Mouse (Mus musculus): ENCODE measurements at regions not wholly inside any gene's neighbourhood (a gene's known extent, or its start where the extent isn't known, plus 50 kb on each side); places are given as distances from the start of the nearest gene placed in this dataset.

- no peaks in the 10 kb centered on the region for H3K36me3 ChIP-seq (ENCODE audit: control insufficient read depth, insufficient read depth, low read length)
- H3K4me1 ChIP-seq (ENCODE audit: control insufficient read depth, insufficient read depth, insufficient read length): no peaks in the 10 kb centered on the region
- TF ChIP-seq CTCF (IDR thresholded peaks at IDR 0.05; ENCODE audit: extremely low read depth, insufficient read depth, insufficient read length, insufficient replicate concordance) (no peak), POLR2A (IDR thresholded peaks at IDR 0.05; ENCODE audit: low read depth, low read length) (no peak)
- H3K27ac ChIP-seq (ENCODE audit: insufficient read depth, low read length): no peak overlapping the region
- H3K27me3 ChIP-seq (ENCODE audit: control insufficient read depth, insufficient read depth, low read length): no peaks in the 10 kb centered on the region
- no peak overlapping the region for H3K4me3 ChIP-seq (ENCODE audit: extremely low read depth, insufficient read depth, insufficient read length)
- no peak for DNase-seq (ENCODE audit: low read depth in 1 of 2, low spot score in 2 of 2)
These were observed 114.7 kb upstream of the Jag1 start for GRCm38 (mm10) chr2:137231161-137231560.

- WGBS: 67% methylated on average over 1 of the region's 1 CpGs
- no peak for TF ChIP-seq CTCF (IDR thresholded peaks at IDR 0.05; ENCODE audit: extremely low read depth, insufficient read depth, insufficient read length, insufficient replicate concordance)
- TF ChIP-seq POLR2A (IDR thresholded peaks at IDR 0.05; ENCODE audit: low read depth, low read length): no peak
- no peak for DNase-seq (ENCODE audit: low read depth in 1 of 2, low spot score in 2 of 2)
- no peaks in the 10 kb centered on the region for H3K27me3 ChIP-seq (ENCODE audit: control insufficient read depth, insufficient read depth, low read length)
- H3K4me1 ChIP-seq (ENCODE audit: control insufficient read depth, insufficient read depth, insufficient read length): no peaks in the 10 kb centered on the region
- H3K27ac ChIP-seq (ENCODE audit: insufficient read depth, low read length): no peak overlapping the region
- no peak overlapping the region for H3K4me3 ChIP-seq (ENCODE audit: extremely low read depth, insufficient read depth, insufficient read length)
- H3K36me3 ChIP-seq (ENCODE audit: control insufficient read depth, insufficient read depth, low read length): no peaks in the 10 kb centered on the region
These were observed 113.1 kb upstream of the Jag1 start for GRCm38 (mm10) chr2:137229422-137230069.

GRCm38 (mm10) chr2:137227495-137227894 is 111.1 kb upstream of the Jag1 start:
- 83% methylated on average over 4 of the region's 4 CpGs for WGBS
- H3K4me3 ChIP-seq (ENCODE audit: extremely low read depth, insufficient read depth, insufficient read length): no peak overlapping the region
- H3K27me3 ChIP-seq (ENCODE audit: control insufficient read depth, insufficient read depth, low read length): no peaks in the 10 kb centered on the region
- H3K27ac ChIP-seq (ENCODE audit: insufficient read depth, low read length): no peak overlapping the region
- H3K36me3 ChIP-seq (ENCODE audit: control insufficient read depth, insufficient read depth, low read length): no peaks in the 10 kb centered on the region
- H3K4me1 ChIP-seq (ENCODE audit: control insufficient read depth, insufficient read depth, insufficient read length): no peaks in the 10 kb centered on the region
- TF ChIP-seq CTCF (IDR thresholded peaks at IDR 0.05; ENCODE audit: extremely low read depth, insufficient read depth, insufficient read length, insufficient replicate concordance) (no peak), POLR2A (IDR thresholded peaks at IDR 0.05; ENCODE audit: low read depth, low read length) (no peak)
- no peak for DNase-seq (ENCODE audit: low read depth in 1 of 2, low spot score in 2 of 2)

- TF ChIP-seq CTCF (IDR thresholded peaks at IDR 0.05; ENCODE audit: extremely low read depth, insufficient read depth, insufficient read length, insufficient replicate concordance) (no peak), POLR2A (IDR thresholded peaks at IDR 0.05; ENCODE audit: low read depth, low read length) (no peak)
- Histone ChIP-seq H3K36me3 (ENCODE audit: control insufficient read depth, insufficient read depth, low read length) (no peaks in the 10 kb centered on the region), H3K4me1 (ENCODE audit: control insufficient read depth, insufficient read depth, insufficient read length) (no peaks in the 10 kb centered on the region), H3K27ac (ENCODE audit: insufficient read depth, low read length) (no peak overlapping the region), H3K27me3 (ENCODE audit: control insufficient read depth, insufficient read depth, low read length) (no peaks in the 10 kb centered on the region), H3K4me3 (ENCODE audit: extremely low read depth, insufficient read depth, insufficient read length) (no peak overlapping the region)
- no peak for DNase-seq (ENCODE audit: low read depth in 1 of 2, low spot score in 2 of 2)
- WGBS: 69% methylated on average over 10 of the region's 10 CpGs
These were observed 108.5 kb upstream of the Jag1 start for GRCm38 (mm10) chr2:137224702-137225552.

GRCm38 (mm10) chr2:137215697-137216096 is 99.3 kb upstream of the Jag1 start:
- Histone ChIP-seq H3K27me3 (ENCODE audit: control insufficient read depth, insufficient read depth, low read length) (no peaks in the 10 kb centered on the region), H3K4me1 (ENCODE audit: control insufficient read depth, insufficient read depth, insufficient read length) (no peaks in the 10 kb centered on the region), H3K36me3 (ENCODE audit: control insufficient read depth, insufficient read depth, low read length) (no peaks in the 10 kb centered on the region), H3K27ac (ENCODE audit: insufficient read depth, low read length) (no peak overlapping the region), H3K4me3 (ENCODE audit: extremely low read depth, insufficient read depth, insufficient read length) (no peak overlapping the region)
- TF ChIP-seq CTCF (IDR thresholded peaks at IDR 0.05; ENCODE audit: extremely low read depth, insufficient read depth, insufficient read length, insufficient replicate concordance) (no peak), POLR2A (IDR thresholded peaks at IDR 0.05; ENCODE audit: low read depth, low read length) (no peak)
- 77% methylated on average over 7 of the region's 7 CpGs for WGBS
- DNase-seq (ENCODE audit: low read depth in 1 of 2, low spot score in 2 of 2): no peak

GRCm38 (mm10) chr2:137207846-137208245 is 91.4 kb upstream of the Jag1 start:
- Histone ChIP-seq H3K4me1 (ENCODE audit: control insufficient read depth, insufficient read depth, insufficient read length) (no peaks in the 10 kb centered on the region), H3K4me3 (ENCODE audit: extremely low read depth, insufficient read depth, insufficient read length) (no peak overlapping the region), H3K27ac (ENCODE audit: insufficient read depth, low read length) (no peak overlapping the region), H3K36me3 (ENCODE audit: control insufficient read depth, insufficient read depth, low read length) (no peaks in the 10 kb centered on the region), H3K27me3 (ENCODE audit: control insufficient read depth, insufficient read depth, low read length) (no peaks in the 10 kb centered on the region)
- WGBS: 77% methylated on average over 2 of the region's 2 CpGs
- no peak for TF ChIP-seq POLR2A (IDR thresholded peaks at IDR 0.05; ENCODE audit: low read depth, low read length)
- TF ChIP-seq CTCF (IDR thresholded peaks at IDR 0.05; ENCODE audit: extremely low read depth, insufficient read depth, insufficient read length, insufficient replicate concordance): no peak
- DNase-seq (ENCODE audit: low read depth in 1 of 2, low spot score in 2 of 2): no peak
